Mouse (Mus musculus): ENCODE measurements around the gene Stk11ip.

Gene Stk11ip

GRCm38 (mm10) chr1:75570403-75570802 lies 49.1 kb downstream of the Stk11ip start:
- no peak for DNase-seq (ENCODE audit: low spot score)

- DNase-seq (ENCODE audit: low spot score): no peak
Observed at GRCm38 (mm10) chr1:75572776-75573175, 51.4 kb downstream of the Stk11ip start.

- DNase-seq (ENCODE audit: low spot score): no peak
Observed at GRCm38 (mm10) chr1:75573715-75574114, 52.4 kb downstream of the Stk11ip start.

GRCm38 (mm10) chr1:75574476-75575310 lies 53.4 kb downstream of the Stk11ip start:
- DNase-seq (ENCODE audit: low spot score): no peak

GRCm38 (mm10) chr1:75581936-75582624 lies 60.8 kb downstream of the Stk11ip start:
- no peak for DNase-seq (ENCODE audit: low spot score)

- DNase-seq (ENCODE audit: low spot score): no peak
Observed at GRCm38 (mm10) chr1:75582625-75582956, 61.3 kb downstream of the Stk11ip start.

GRCm38 (mm10) chr1:75583034-75583433 lies 61.7 kb downstream of the Stk11ip start:
- DNase-seq (ENCODE audit: low spot score): no peak

GRCm38 (mm10) chr1:75586791-75587190 lies 65.5 kb downstream of the Stk11ip start:
- no peak for DNase-seq (ENCODE audit: low spot score)

Data from ovary, adult 18-20 months (tissue).